Mouse (Mus musculus) stomach, postnatal 0 days (tissue): ENCODE data around the gene Chd4. TPM values are rescaled to one million over a fixed set of nuclear protein-coding genes. Genes with fewer than 3 reads are reported as not detected.
A peak's percentile ranks its signal among the peaks of the same experiment; 100 is the strongest.

Experiments
- ATAC-seq: fragments of 200-750 bp; cut with Nextera tagmentation; 2 replicates; pipeline ENCODE4 v1.8.0; 2017; ENCODE audit not compliant: low FRiP score, low TSS enrichment
- DNase-seq: peaks from one replicate; pipeline ENCODE4 v3.0.0-alpha.2; 2016; ENCODE audit warnings: low spot score
- H3K27ac ChIP-seq: fragments of 300-500 bp; sonication (generic); replicated peaks from 2 replicates; pipeline ENCODE4 v1.5.1; 2014; ENCODE audit warnings: mild to moderate bottlenecking, control low read depth
- H3K27me3 ChIP-seq: fragments of 300-500 bp; sonication (generic); 2 replicates; pipeline ENCODE4 v1.6.1; 2014; ENCODE audit warnings: low read length; ENCODE audit not compliant: control insufficient read depth, insufficient read depth
- H3K36me3 ChIP-seq: fragments of 300-500 bp; sonication (generic); 2 replicates; pipeline ENCODE4 v1.6.1; 2014; ENCODE audit warnings: low read length, mixed read lengths; ENCODE audit not compliant: control insufficient read depth, insufficient read depth
- H3K4me1 ChIP-seq: fragments of 300-500 bp; sonication (generic); replicated peaks from 2 replicates; pipeline ENCODE4 v1.6.1; 2014; ENCODE audit warnings: antibody characterized with exemption; ENCODE audit not compliant: control insufficient read depth, insufficient read depth
- H3K4me2 ChIP-seq: fragments of 300-500 bp; sonication (generic); replicated peaks from 2 replicates; pipeline ENCODE4 v1.6.1; 2014; ENCODE audit warnings: low read depth, mild to moderate bottlenecking, control low read depth, moderate library complexity
- H3K4me3 ChIP-seq: fragments of 300-500 bp; sonication (generic); 2 replicates; pipeline ENCODE4 v1.5.1; 2014; ENCODE audit warnings: low read depth, low read length, control low read depth
- H3K9ac ChIP-seq: fragments of 300-500 bp; sonication (generic); 2 replicates; pipeline ENCODE4 v1.6.1; 2014; ENCODE audit warnings: mild to moderate bottlenecking, low read length, control low read depth, mixed read lengths
- H3K9me3 ChIP-seq: fragments of 300-500 bp; sonication (generic); 2 replicates; pipeline ENCODE4 v1.6.1; 2016; ENCODE audit warnings: low read length; ENCODE audit not compliant: control insufficient read depth
- CTCF ChIP-seq: IDR thresholded peaks from 2 replicates; pipeline ENCODE4 v1.5.1; 2016; ENCODE audit warnings: antibody characterized with exemption, low read depth, mild to moderate bottlenecking, moderate library complexity
- EP300 ChIP-seq: optimal IDR thresholded peaks from 2 replicates; pipeline ENCODE3; 2016; ENCODE audit warnings: antibody characterized with exemption
- WGBS: fragments of 180-500 bp; shearing (Covaris S2); extraction: QIAGEN DNeasy Blood & Tissue Kit; methylation state at CpG from one replicate; pipeline ENCODE4 v1.1.7; 2014; 5-methylcytosine and 5-hydroxymethylcytosine counted together
- polyA plus RNA-seq: library from polyadenylated mRNA; unstranded; fragments of >200 nt; fragmentation: Nextera tagmentation; extraction: Ambion mirVana; gene quantifications from 2 replicates; pipeline ENCODE4 v1.2.1, GENCODE M21; 2015

Gene Chd4
- polyA plus RNA-seq, 1 experiment from 2014 or later, result 36.6 TPM

GRCm38 (mm10) chr6:125101444-125101843 lies 5.7 kb downstream of the Chd4 start:
- WGBS, result 76% methylated on average over 7 of the region's 9 CpGs
- Histone ChIP-seq H3K4me2 (no peak overlapping the region), H3K9me3 (no peaks in the 10 kb centered on the region), H3K27ac (no peak overlapping the region), H3K9ac (no peak overlapping the region), H3K27me3 (no peaks in the 10 kb centered on the region), H3K4me3 (no peak overlapping the region), H3K36me3 (peaks cover 37% of the 10 kb centered on the region), H3K4me1 (peaks cover 21% of the 10 kb centered on the region; the same call in 1 of the 2 replicates)
- TF ChIP-seq CTCF (no peak), EP300 (no peak)
- ATAC-seq (no peak), DNase-seq (no peak)

GRCm38 (mm10) chr6:125104223-125104622 lies 8.4 kb downstream of the Chd4 start:
- TF ChIP-seq EP300, result no peak
- no peak for TF ChIP-seq CTCF
- DNase-seq (no peak), ATAC-seq (no peak)
- H3K27ac ChIP-seq, result no peak overlapping the region
- H3K36me3 ChIP-seq, result peaks cover 60% of the 10 kb centered on the region
- H3K4me1 ChIP-seq, result 0 out of 2 replicates have a peak, but pooled peaks cover 5% of the 10 kb centered on the region
- no peak overlapping the region for H3K4me3 ChIP-seq
- no peak overlapping the region for H3K9ac ChIP-seq
- no peak overlapping the region for H3K4me2 ChIP-seq
- no peaks in the 10 kb centered on the region for H3K27me3 ChIP-seq
- H3K9me3 ChIP-seq, result no peaks in the 10 kb centered on the region
- 82% methylated on average over 4 of the region's 4 CpGs for WGBS

GRCm38 (mm10) chr6:125107705-125108104 lies 11.9 kb downstream of the Chd4 start:
- no peak for TF ChIP-seq EP300
- peak; percentile 42 for TF ChIP-seq CTCF
- Histone ChIP-seq H3K4me3 (no peak overlapping the region), H3K36me3 (peaks cover 67% of the 10 kb centered on the region), H3K4me1 (no peaks in the 10 kb centered on the region), H3K9me3 (no peaks in the 10 kb centered on the region), H3K4me2 (no peak overlapping the region), H3K27ac (no peak overlapping the region), H3K9ac (no peak overlapping the region), H3K27me3 (no peaks in the 10 kb centered on the region)
- ATAC-seq (no peak), DNase-seq (no peak)
- WGBS, result 94% methylated on average over 2 of the region's 2 CpGs

GRCm38 (mm10) chr6:125109371-125109770 lies 13.6 kb downstream of the Chd4 start:
- Histone ChIP-seq H3K9me3 (no peaks in the 10 kb centered on the region), H3K4me2 (no peak overlapping the region), H3K9ac (no peak overlapping the region), H3K27ac (no peak overlapping the region), H3K4me1 (no peaks in the 10 kb centered on the region), H3K27me3 (no peaks in the 10 kb centered on the region), H3K36me3 (peaks cover 75% of the 10 kb centered on the region), H3K4me3 (no peak overlapping the region)
- 77% methylated on average over 14 of the region's 14 CpGs for WGBS
- ATAC-seq (no peak), DNase-seq (no peak)
- TF ChIP-seq EP300 (no peak), CTCF (no peak)

- DNase-seq (peak; percentile 56), ATAC-seq (peak; percentile 50; the same call in 1 of the 2 replicates)
- Histone ChIP-seq H3K9ac (no peak overlapping the region), H3K4me2 (no peak overlapping the region), H3K27ac (no peak overlapping the region), H3K27me3 (no peaks in the 10 kb centered on the region), H3K9me3 (no peaks in the 10 kb centered on the region), H3K36me3 (peaks cover 66% of the 10 kb centered on the region), H3K4me1 (no peaks in the 10 kb centered on the region), H3K4me3 (no peak overlapping the region)
- WGBS, result 85% methylated on average over 7 of the region's 7 CpGs
- peak; percentile 68 for TF ChIP-seq CTCF
- no peak for TF ChIP-seq EP300
Measured at GRCm38 (mm10) chr6:125110927-125111326, 15.1 kb downstream of the Chd4 start.

GRCm38 (mm10) chr6:125112553-125112952 lies 16.8 kb downstream of the Chd4 start:
- H3K9ac ChIP-seq, result no peak overlapping the region
- 92% methylated on average over 11 of the region's 11 CpGs for WGBS
- peaks cover 63% of the 10 kb centered on the region for H3K36me3 ChIP-seq
- H3K9me3 ChIP-seq, result no peaks in the 10 kb centered on the region
- no peak overlapping the region for H3K4me2 ChIP-seq
- no peak for TF ChIP-seq CTCF
- no peak for TF ChIP-seq EP300
- no peak for DNase-seq
- no peak overlapping the region for H3K4me3 ChIP-seq
- no peaks in the 10 kb centered on the region for H3K27me3 ChIP-seq
- no peak overlapping the region for H3K27ac ChIP-seq
- ATAC-seq, result no peak
- H3K4me1 ChIP-seq, result no peaks in the 10 kb centered on the region
